Mouse (Mus musculus) embryo, embryonic 11 days (tissue): Measurements from ENCODE around the gene Myh7.
"Not testable (repeated sequence)": the region's sequence is repeated elsewhere in the genome, so short reads cannot be mapped to it uniquely, and the experiment has no call there.

Experiments
- DNase-seq: peaks from one replicate; pipeline ENCODE4 v3.0.0-alpha.2; 2015

Myh7 gene

DNA sequence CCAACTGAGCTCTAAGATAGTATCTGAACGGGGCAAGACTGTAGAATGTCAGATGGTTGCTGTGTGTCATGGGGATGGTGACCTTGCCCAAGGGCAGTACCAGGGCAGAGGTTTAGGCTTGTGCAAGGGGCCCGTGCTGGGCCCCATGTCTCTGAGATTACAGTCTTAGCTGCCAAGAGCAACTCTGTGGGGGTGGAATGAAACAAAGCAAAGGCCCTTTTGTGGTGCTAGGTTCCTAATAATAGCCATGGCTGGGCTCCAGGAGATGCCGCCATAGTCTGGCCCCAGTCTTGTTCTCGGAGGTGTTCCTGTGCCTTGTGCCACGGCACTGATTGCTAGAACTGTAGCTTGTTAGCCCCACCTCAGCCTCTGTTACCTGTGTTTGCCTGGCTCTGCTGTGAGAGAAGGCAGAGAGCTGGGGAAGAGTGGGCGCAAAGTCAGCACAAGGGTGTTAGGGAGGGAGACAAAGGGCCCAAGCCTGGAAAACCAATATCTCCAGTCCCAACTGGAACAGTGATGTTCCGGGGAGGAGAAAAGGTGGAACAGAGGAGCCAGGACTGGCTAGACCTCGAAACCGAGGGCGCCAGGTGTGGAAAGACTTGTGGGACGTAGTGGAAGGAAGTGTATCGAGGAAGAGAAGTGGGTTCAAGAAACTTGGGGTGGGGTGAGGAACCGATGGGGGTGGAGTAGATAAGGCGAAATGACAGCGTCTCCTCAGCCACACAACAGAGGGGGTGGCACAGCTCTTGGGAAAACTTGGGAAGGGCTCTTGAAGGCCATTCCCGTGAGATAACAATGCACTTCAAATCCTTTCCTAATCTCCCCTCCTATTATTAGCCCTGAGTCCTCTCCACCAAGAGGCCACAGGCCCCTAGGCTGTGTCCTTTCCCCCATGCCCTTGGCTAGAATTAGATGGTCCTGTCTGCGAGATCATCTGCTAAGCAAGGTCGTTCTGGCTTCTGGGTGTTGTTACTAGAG, 9.7 kb upstream of the Myh7 start:
- no peak for DNase-seq

DNA sequence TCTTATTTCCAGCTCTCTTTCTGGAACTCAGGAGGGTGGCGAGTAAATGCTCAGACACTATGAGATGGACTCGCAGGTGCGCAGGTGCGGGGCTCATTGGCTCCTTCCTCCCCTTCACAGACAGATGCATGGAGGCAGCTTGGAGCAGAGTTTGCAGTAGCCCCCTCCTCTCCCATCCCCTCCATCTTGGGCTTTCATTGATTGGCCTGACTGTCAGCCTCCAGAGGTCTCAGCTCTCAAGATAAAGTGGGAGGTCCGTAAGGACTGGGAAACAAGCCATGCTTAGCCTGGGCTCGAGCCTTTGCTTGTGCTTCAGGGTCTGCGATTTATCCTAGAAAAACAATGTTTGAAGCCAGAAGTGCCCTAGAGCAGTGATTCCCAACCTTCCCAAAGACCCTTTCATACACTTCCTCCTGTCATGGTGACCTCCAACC, 8.3 kb upstream of the Myh7 start:
- no peak for DNase-seq

DNA sequence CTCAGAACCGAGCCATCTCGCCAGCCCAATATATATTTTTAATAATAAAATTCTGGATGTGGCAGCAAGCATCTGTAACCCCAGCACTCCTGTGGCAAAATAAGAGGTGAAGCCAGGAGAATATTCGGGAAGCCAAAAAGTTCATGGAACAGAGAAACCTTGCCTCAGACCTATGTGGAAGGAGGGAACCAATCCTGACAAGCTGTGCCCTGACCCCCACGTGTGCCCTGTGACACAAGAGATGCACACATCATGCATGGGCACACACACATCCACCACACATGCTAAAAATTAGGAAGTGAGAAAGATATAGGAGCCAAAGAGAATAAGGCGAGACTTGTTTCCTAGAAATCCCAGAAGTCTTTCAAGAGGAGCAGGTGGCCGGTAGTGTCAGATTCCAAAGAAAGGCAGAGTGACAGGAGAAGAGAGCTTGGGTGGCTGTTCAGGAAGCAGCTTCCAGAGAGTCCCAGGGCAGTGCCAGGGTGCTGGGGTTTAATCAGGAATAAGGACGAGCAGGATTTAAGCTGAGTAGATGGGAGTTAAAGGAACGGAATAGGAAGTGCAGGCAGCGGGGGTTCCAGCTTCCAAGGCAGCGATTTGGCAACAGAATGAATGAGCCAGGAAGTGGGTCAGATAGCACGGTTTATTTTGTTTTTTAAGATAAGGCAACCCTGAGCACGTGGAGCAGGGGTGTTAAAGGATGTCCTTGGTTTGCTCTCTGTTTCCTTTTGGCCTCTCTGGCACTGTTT, 7.7 kb upstream of the Myh7 start:
- no peak for DNase-seq

DNA sequence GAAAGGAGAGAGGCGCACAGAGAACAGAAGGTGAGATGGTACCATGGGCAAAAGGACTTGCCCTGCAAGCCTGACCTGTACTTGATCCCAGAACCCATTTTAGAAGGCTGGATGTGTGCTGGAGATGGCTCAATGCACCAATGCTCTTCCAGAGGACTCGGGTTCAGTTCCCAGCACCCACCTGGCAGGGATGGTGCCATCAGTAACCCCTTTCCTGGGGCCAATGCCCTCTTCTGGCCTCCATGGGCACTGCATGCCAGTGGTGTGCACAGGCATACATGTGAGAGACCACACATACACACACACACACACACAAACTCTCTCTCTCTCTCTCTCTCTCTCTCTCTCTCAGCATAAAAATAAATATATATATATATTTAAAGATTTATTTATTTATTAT, 7.0 kb upstream of the Myh7 start:
- DNase-seq, result no peak

DNA sequence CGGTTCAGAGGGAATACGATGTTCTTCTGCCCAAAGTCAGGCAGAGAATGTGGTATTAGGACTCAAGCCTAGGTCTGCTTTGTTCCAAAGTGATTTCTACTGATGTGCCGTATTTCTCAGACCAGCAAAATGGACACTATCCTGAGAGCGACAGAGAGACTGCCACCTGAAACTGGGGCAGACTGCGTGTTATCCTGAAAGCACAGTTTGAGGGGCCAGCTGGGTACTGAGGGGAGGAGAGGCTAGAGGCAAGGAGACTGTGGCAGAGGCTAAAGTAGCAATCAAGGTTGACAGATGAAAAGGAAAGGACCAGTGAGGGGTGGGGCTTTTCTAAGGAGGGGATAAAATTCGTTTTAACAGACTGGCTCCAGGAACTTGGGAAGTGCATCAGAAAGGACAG, 6.4 kb upstream of the Myh7 start:
- DNase-seq, result no peak

DNA sequence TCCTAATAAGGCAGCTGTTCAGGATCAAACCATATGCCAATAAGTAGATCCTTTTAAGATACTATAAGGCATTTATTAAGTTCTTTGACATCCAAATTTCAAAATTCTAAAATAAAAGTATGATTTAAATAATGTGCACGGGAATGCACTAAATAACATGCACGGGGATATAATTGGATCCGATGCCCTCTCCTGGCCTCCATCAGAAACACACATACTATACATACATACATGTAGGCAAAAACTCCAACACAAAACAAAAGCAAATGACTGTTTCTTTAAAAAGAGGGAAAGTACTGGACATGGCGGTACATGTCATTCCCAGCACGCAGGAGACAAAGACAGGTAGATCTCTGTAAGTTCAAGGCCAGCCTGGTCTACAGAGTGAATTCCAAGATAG, 5.4 kb upstream of the Myh7 start:
- not testable (repeated sequence) for DNase-seq

DNA sequence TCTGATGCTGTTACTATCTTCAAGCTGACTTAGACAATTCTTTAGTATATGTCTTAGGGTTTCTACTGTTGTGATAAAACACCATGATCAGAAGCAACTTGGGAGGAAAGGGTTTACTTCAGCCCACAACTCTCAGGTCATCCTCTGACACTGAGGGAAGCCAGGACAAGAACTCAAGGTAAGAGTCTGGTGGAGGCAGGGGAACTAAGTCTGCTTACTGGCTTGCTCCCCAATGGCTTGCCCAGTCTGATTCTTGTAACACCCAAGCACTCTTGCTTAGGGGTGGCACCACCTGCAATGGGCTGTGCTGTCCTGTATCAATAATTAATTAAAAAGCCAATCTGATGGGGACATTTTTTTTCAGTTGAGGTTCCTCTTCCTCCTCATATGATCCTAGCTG, 4.3 kb upstream of the Myh7 start:
- no peak for DNase-seq

DNA sequence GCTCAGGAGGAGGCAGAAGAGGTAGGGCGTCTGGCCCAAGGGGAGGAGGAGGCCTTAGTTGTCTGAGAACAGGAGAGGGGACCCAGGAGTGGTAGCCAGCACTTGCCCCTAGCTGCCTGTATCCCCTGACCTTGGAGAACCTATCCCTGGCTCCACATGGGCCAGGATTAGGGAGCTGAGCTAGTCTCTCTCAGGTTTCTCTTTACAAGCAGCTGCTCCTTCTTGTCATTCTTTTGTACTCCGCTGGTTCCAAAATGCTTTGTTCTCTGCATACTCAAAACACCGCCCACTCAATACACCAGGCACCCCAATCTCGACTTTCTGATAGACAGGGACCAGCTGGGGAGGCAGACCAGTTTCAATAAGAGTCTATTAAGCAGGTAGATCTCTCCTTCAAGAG, 2.9 kb upstream of the Myh7 start:
- no peak for DNase-seq

DNA sequence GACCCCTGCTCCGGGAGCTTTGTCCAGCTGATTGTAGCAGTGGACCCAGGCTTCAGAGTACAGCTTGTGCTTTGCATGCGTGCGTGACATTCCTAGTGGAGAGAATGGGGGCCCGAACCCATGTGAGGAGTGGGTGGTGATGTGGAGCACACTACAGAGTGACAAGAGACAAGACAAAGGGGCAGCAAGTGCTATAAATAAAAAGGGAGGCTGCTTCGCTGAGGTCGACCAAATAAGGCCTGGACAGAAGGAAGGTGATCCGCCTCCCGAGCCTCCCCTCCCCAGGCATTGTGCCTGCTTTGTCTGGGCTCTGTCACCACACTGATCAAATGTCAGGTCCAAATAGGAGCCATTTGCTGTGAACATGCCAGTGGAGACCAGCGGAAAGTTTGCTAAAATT, 2.4 kb upstream of the Myh7 start:
- no peak for DNase-seq

DNA sequence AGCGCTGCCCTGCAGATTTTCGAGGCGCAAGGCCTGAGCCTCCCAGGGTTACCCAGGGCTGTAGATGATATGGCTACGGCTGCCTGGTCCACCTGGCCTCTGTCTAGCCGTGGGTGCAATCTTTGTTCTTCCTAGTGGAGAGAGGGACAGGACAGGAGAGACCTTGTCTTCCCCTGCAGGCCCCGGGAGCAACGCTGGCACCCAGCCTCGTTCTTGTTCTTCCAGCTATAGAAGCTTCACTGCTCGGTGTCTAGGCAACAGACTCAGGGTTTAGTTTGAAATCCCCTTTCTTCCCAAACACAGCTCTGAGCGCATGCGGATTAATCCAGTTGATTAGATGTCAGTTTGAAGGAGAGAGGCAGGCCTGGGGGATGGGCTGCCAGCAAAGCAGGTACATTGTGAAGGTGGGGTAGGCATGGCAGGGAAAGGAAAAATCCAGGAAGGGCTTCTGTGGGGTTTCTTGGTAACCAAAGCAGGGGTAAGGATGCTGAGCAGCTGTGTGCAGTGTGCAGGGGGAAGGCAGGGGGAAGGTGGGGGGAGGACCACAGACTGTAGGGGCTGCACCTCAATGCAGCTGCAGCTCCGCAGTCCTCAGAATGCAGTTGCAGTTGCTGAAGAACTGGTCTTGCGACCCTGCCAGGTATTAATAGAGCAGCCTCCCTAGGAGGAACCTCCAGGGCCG, 1.2 kb upstream of the Myh7 start:
- DNase-seq, result no peak

DNA sequence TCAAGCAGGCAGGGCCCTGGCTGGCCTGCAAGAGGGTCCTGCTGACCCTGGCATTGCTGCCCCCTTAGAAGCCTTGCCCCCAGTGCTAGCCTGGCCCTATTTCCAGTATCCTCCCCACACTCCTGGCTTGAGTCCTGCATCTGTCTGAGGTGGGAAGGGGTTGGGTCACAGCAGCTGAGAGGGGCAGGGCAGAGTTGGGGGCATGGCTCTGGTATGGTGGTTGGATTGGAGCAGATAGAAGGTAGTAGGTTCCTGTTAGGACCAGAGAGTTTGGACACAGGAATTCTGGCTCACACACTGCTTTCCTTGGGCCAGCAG, 402 bp upstream of the Myh7 start:
- DNase-seq, result no peak

DNA sequence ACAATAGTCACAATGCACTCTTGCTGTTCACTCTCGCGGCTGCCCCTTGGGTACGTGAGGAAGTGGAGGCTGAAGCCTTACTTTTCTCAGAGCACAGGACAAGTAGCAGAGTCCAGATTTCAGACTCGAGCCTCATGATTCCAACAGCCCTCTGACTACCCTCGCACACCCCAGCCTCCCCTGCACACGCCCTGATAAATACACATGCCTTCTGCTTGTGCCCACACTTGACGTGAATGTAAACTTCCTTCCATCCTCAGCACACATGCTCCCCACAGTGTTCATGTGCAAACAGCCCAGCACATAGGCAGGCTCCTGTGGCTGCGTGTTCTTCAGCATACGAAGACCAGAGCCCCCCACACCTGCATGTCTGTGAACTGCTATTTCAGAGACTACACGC, 790 bp downstream of the Myh7 start:
- DNase-seq, result no peak

DNA sequence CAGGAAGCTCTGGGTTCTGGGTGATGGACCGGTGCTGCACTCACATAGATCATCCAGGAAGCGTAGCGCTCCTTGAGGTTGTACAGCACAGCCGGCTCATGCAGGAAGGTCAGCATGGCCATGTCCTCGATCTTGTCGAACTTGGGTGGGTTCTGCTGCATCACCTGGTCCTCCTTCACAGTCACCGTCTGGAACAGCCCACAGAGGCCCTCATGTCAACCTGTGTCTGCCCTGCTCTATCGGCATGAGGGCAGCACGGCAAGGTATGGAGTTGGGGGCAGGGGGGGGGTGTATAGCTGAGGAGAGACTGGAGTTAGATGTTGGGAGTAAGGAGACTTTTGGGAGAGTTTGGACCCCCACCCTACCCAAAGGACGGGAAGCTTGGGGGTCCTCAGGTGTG, 2.2 kb downstream of the Myh7 start:
- DNase-seq, result no peak

DNA sequence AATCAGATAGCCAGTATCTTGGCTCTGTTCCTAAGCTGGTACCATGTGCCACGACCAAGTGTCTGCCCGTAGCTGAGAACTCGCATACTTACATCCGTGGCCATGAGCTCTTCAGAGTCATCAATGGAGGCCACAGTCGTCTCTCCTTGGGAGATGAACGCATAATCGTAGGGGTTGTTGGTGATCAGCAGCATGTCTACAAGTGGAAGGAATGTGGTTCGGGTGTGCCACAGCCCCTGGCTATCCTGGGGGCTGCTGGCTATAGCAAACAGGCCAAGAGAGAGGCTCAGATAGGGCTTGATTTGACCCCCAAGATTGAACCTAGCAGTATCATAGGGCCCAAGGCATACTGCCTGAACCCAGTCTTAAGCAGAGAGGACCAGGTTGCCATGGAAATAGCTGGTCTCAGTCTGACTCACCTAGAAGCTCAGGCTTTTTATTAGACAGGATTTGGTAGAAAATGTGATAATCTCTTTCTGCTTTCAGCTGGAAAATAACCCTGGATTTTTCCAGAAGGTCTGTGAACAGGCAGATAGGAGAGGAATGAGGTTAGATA, 4.5 kb downstream of the Myh7 start:
- DNase-seq, result no peak

DNA sequence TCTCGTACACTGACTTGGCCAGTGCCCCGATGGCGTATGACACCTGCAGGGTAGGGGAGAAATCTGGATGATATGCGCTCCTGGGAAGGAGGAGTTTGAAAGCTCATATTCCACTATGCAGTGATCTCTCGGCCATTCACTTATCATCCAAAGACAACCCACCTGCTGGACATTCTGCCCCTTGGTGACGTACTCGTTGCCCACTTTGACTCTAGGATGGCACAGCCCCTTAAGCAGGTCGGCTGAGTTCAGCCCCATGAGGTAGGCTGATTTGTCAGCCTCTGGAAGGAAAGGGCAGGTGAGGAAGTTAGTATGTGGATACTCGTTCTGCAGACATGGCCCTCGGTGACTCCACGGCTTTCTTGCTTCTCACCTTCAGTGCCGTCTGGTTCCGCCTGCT, 5.5 kb downstream of the Myh7 start:
- no peak for DNase-seq

DNA sequence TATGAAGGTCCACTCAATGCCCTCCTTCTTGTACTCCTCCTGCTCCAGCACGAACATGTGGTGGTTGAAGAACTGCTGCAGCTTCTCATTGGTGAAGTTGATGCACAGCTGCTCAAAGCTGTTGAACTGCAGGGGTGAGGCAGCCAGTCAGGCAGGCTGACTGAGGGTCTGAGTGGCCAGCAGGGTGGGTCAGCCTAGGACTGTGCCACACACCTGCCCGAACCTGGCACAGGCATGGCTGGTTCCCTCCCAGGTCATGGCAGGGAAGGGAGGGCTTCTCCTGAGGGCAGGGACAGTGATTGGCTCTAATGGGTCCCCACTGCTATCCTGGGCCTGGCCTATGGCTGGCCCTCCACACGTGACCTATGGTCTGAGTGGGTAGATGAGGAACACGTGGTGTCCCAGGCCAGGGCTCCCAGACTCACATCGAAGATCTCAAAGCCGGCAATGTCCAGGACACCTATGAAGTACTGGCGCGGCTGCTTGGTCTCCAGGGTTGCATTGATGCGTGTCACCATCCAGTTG, 6.0 kb downstream of the Myh7 start:
- DNase-seq, result not testable (repeated sequence)

DNA sequence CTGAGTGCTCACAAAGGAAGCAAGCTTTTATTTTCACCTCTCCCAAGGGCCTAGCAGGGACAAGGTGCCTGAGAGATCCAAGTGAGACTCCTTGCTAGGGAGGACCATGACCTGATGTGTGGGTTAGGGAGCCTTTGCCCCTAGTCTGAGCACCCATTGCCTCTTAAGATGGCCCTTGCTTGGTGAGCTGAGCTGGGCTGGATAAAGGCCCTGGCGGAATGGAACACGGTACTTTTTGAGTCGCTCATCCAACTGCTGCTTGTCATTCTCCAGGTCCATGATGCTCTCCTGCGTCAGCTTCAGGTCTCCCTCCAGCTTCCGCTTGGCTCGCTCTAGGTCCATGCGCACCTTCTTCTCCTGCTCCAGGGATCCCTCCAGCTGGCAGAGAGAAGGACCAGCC, 12.5 kb downstream of the Myh7 start:
- DNase-seq, result no peak

DNA sequence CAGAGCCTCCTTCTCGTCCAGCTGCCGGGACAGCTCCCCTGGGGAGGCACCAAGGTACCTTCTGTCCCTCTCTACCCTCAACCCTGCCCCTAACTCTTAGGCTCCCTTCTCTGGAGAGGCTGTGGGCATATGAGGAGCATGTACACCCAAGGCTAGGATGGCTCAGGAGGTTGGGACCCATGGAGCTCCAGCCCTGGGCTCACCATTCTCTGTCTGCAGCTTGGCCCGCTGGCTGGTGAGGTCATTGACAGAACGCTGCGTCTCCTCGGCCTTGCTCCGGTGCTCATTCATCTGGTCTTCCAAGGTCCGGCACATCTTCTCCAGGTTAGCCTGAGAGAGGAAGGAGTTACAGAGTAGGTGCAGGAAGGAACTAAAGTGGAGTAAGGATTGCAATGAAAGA, 15.8 kb downstream of the Myh7 start:
- no peak for DNase-seq

DNA sequence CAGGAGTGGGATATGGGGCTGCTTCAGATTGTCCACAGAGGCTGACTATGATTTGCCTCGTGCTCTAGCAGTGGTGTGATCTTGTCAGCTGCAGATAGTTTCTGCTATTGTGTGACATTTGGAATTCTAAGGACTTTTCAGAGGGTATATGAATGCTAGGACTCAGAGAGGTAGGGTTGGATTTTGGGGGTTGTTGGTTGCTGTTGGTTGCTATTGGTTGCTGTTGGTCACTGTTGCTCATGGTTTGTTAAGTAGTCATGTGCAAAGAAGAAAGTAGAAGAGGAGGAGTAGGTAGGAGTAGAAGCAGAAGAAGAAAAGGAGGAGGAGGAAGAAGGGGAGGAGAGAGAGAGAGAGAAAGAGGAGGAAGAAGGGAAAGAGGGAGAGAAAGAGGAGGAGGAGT, 17.8 kb downstream of the Myh7 start, which contains the start of gene Gm17428:
Gene Gm17428 (plus strand): TSS at position 301 of the 400 bp plus-strand sequence.
- no peak for DNase-seq

DNA sequence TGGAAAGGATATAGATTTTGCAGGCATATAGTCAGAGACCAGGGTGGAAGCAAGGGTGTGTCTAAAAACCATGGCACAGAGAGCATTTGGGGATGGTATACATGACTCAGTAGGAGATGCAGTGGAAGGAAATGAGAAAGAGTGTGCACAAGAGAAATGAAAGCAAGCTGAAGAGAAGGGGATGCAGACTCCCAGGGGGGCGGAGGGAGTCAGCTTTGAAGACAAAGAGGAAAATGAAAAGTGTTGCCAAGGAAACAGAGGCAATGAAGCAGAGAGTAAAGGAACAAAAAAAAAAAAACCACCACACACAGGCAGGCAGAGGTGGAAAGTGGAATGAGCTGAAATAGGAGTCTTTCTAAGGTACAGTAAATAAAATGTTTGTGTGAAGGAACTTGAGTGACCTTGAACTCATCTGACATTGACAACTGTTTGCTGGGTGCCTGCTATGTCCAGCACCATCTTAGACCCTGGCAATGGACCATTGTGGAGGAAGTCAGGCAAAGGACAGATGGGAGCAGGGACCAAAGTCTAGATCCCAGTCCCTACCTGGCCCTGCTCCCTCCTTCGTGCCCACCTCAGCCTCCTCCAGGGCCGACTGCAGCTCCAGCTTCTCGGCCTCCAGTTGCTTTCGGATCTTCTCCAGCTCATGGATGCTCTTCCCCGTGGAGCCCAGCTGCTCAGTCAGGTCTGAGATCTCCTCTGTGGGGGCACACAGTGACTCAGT, 20.2 kb downstream of the Myh7 start:
- peak; percentile 37 for DNase-seq

DNA sequence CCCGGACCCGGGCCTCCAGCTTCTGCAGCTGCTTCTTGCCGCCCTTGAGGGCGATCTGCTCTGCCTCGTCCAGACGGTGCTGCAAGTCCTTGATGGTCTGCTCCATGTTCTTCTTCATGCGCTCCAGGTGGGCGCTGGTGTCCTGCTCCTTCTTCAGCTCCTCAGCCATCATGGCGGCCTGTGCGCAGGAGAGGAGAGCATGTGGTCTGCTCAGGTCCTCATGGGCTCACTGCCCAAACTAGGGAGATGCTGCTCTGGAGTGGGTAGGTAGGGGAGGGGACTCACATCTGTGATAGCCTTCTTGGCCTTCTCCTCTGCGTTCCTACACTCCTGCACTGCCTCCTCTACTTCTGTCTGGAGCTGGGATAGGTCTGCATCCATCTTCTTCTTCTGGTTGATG, 21.6 kb downstream of the Myh7 start:
- DNase-seq, result not testable (repeated sequence)

DNA sequence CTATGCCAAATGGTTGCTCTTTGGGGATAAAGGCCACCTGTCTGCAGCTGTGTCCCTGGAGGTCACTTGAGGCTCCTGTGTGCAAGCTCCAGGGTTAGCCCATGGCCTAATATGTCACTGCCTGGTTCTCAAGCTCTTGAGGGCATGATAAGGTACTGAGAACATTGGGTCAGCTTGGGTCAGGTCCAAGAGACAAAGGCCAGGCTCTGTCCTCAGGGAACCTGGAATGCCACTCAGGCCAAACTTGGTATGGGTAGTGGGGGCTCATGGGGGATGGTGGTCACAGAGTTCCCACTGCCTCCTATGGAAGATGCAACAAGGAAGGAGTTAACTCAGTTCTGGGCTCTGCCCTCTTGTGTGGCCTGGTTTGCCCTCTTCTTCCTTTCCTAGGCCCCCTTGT, 26.1 kb downstream of the Myh7 start:
- no peak for DNase-seq
